Comparison of ENCODE assay signal across 25 mouse cellular contexts in the genomic region with DNA sequence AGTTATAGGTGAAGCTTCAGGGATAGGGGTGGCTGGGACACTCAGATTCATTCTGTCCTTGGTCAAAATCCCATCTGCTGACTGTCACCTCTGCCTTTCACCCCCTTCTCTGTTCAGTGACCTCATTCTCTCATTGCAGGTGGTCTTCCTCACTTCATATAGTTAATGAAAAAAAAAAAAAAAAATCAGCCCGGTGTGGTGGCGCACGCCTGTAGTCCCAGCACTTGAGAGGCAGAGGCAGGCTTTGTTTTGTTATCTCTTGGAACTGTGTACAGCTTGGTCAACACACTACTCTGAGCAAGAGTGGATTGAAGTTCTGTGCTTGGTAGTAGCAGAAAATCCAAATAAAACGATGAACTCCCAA. TPM values are rescaled to one million over a fixed set of nuclear protein-coding genes. Genes with fewer than 3 reads are reported as not detected.
A peak's percentile ranks its signal among the peaks of the same experiment; 100 is the strongest.
DNase-seq lines count a peak whose midpoint lies in the region; ATAC-seq and TF ChIP-seq lines count a peak whose summit lies in the region.
"Had no signal": no experiment of that assay in that cellular context is flagged by ENCODE, and none has a peak within 500 bp of the region (broad histone marks: within the 10 kb centered on the region; RNA-seq: fewer than 3 reads in every experiment).

No protein-coding gene starts in this region.

- H3K4me3 ChIP-seq in neural tube, embryonic 13.5 days, result no peak overlapping the region
- no peak overlapping the region for H3K4me3 ChIP-seq in ES-Bruce4 (ENCODE audit: low read depth, low read length)
- no peak overlapping the region; a peak in 2 of 4 replicates for H3K4me3 ChIP-seq in ES-E14 (ENCODE audit: insufficient read depth in 1 of 2, low read depth in 1 of 2, low read length in 2 of 2, poor library complexity in 1 of 2, severe bottlenecking in 1 of 2)
- H3K4me3 ChIP-seq in midbrain, embryonic 13.5 days (replicated peaks), result no peak overlapping the region
- H3K4me3 ChIP-seq: embryonic facial prominence, embryonic 13.5 days; embryonic facial prominence, embryonic 15.5 days; erythroblast, embryonic 14.5 days; forebrain, embryonic 10.5 days; forebrain, embryonic 12.5 days had no signal

- no peak for TF ChIP-seq EP300 in ES-Bruce4 (IDR thresholded peaks at IDR 0.05; ENCODE audit: insufficient read depth, low read depth, low read length)

- H3K27ac ChIP-seq in neural tube, embryonic 13.5 days (replicated peaks), result no peak overlapping the region
- H3K27ac ChIP-seq in ES-Bruce4 (ENCODE audit: insufficient read depth, low read length), result peak overlapping the region; percentile 99
- H3K27ac ChIP-seq in ES-E14 (ENCODE audit: insufficient read depth, low read depth, low read length, poor library complexity, severe bottlenecking), result peak overlapping the region; percentile 98
- no peak overlapping the region for H3K27ac ChIP-seq in midbrain, embryonic 13.5 days
- H3K27ac ChIP-seq: embryonic facial prominence, embryonic 13.5 days; embryonic facial prominence, embryonic 15.5 days; forebrain, embryonic 10.5 days; forebrain, embryonic 12.5 days had no signal

- no peak overlapping the region for H3K4me2 ChIP-seq in neural tube, embryonic 13.5 days
- H3K4me2 ChIP-seq in midbrain, embryonic 13.5 days (replicated peaks), result no peak overlapping the region
- H3K4me2 ChIP-seq: embryonic facial prominence, embryonic 13.5 days; embryonic facial prominence, embryonic 15.5 days; forebrain, embryonic 12.5 days had no signal

- no peak for DNase-seq in neural tube, embryonic 10.5 days (ENCODE audit: extremely low spot score, low spot score)
- DNase-seq in ES-E14 (ENCODE audit: low read depth, low spot score), result no peak
- DNase-seq in cerebellum, adult 11-12 months, result no peak
- no peak for DNase-seq in gastrocnemius, adult 18-20 months (ENCODE audit: low spot score)
- DNase-seq: adrenal gland, adult 8-10 months; adrenal gland, postnatal 14 days; adrenal gland, postnatal 36 days; cerebellum, adult 18-20 months; cerebellum, adult 8-10 months; cerebellum, adult 9-11 months; cerebellum, postnatal 14 days; cerebellum, postnatal 36 days; embryo, embryonic 11 days had no signal

- no peaks in the 10 kb centered on the region for H3K27me3 ChIP-seq in neural tube, embryonic 13.5 days
- no peaks in the 10 kb centered on the region for H3K27me3 ChIP-seq in ES-Bruce4 (ENCODE audit: control insufficient read depth, insufficient read depth, low read length, poor library complexity, severe bottlenecking)
- no peaks in the 10 kb centered on the region for H3K27me3 ChIP-seq in midbrain, embryonic 13.5 days
- H3K27me3 ChIP-seq: embryonic facial prominence, embryonic 13.5 days; embryonic facial prominence, embryonic 15.5 days; forebrain, embryonic 12.5 days had no signal

- H3K36me3 ChIP-seq in neural tube, embryonic 13.5 days, result no peaks in the 10 kb centered on the region
- no peaks in the 10 kb centered on the region for H3K36me3 ChIP-seq in ES-Bruce4 (ENCODE audit: control insufficient read depth, insufficient read depth, low read length, poor library complexity, severe bottlenecking)
- no peaks in the 10 kb centered on the region for H3K36me3 ChIP-seq in ES-E14 (ENCODE audit: control insufficient read depth, insufficient read depth, low read length, poor library complexity, severe bottlenecking)
- H3K36me3 ChIP-seq in midbrain, embryonic 13.5 days, result no peaks in the 10 kb centered on the region
- H3K36me3 ChIP-seq: embryonic facial prominence, embryonic 13.5 days; embryonic facial prominence, embryonic 15.5 days; forebrain, embryonic 10.5 days; forebrain, embryonic 12.5 days had no signal

- TF ChIP-seq POLR2A in ES-Bruce4 (IDR thresholded peaks at IDR 0.05; ENCODE audit: insufficient read depth, low read length), result no peak

- WGBS in neural tube, embryonic 13.5 days, result 79% methylated on average over 4 of the region's 4 CpGs
- 79% methylated on average over 4 of the region's 4 CpGs for WGBS in midbrain, embryonic 13.5 days

- in situ Hi-C loops in ES-E14 (cut with MboI; ENCODE audit: low sequenced_read_pairs in 2 of 2, unreplicated experiment in 2 of 2), result no loop called here

- H3K4me1 ChIP-seq in neural tube, embryonic 13.5 days (replicated peaks), result no peaks in the 10 kb centered on the region
- H3K4me1 ChIP-seq in ES-Bruce4 (ENCODE audit: control insufficient read depth, insufficient read depth, low read length) (no peaks in the 10 kb centered on the region), ES-E14 (ENCODE audit: control insufficient read depth in 2 of 2, insufficient read depth in 2 of 2, low read length in 2 of 2, poor library complexity in 1 of 2) (peaks cover 16 to 22% of the 10 kb centered on the region in 2 experiments)
- H3K4me1 ChIP-seq in midbrain, embryonic 13.5 days (replicated peaks), result no peaks in the 10 kb centered on the region
- H3K4me1 ChIP-seq: embryonic facial prominence, embryonic 13.5 days; embryonic facial prominence, embryonic 15.5 days; forebrain, embryonic 10.5 days; forebrain, embryonic 12.5 days had no signal

- ATAC-seq in neural tube, embryonic 13.5 days (ENCODE audit: low read depth), result 0 out of 2 replicates have a peak, but pooled peaks have one; percentile 26
- no peak for ATAC-seq in midbrain, embryonic 13.5 days
- ATAC-seq: activated CD4-positive, CD25-positive, alpha-beta regulatory T cell, adult 4 months; forebrain, embryonic 14.5 days; forebrain, embryonic 16.5 days had no signal

- no peak overlapping the region for H3K9ac ChIP-seq in neural tube, embryonic 13.5 days
- H3K9ac ChIP-seq in ES-Bruce4 (ENCODE audit: low read depth, poor library complexity, severe bottlenecking) (peak overlapping the region; percentile 56; the same call in 1 of the 2 replicates), ES-E14 (ENCODE audit: insufficient read depth, low read depth, low read length, poor library complexity, severe bottlenecking) (0 out of 2 replicates have a peak overlapping the region, but pooled peaks have one; percentile 52)
- no peak overlapping the region for H3K9ac ChIP-seq in midbrain, embryonic 13.5 days (replicated peaks)
- H3K9ac ChIP-seq: embryonic facial prominence, embryonic 13.5 days; embryonic facial prominence, embryonic 15.5 days; forebrain, embryonic 12.5 days had no signal

- no peaks in the 10 kb centered on the region for H3K9me3 ChIP-seq in neural tube, embryonic 13.5 days
- H3K9me3 ChIP-seq in ES-Bruce4 (replicated peaks; ENCODE audit: control insufficient read depth, insufficient read depth, low read length, poor library complexity, severe bottlenecking) (peaks cover 19% of the 10 kb centered on the region), ES-E14 (ENCODE audit: control insufficient read depth, insufficient read depth, low read depth, low read length) (no peaks in the 10 kb centered on the region)
- H3K9me3 ChIP-seq in midbrain, embryonic 13.5 days, result no peaks in the 10 kb centered on the region
- H3K9me3 ChIP-seq: embryonic facial prominence, embryonic 13.5 days; embryonic facial prominence, embryonic 15.5 days; forebrain, embryonic 10.5 days; forebrain, embryonic 12.5 days had no signal

- TF ChIP-seq CTCF in ES-Bruce4 (IDR thresholded peaks at IDR 0.05; ENCODE audit: low read depth, low read length), result no peak

TF ChIP-seq in ES-E14, 5 proteins besides CTCF, POLR2A, EP300 and RAD21:
- TF ChIP-seq HCFC1 (IDR thresholded peaks at IDR 0.05; ENCODE audit: borderline replicate concordance, insufficient read depth, low read length) (no peak), MAFK (IDR thresholded peaks at IDR 0.05; ENCODE audit: insufficient read depth, low read depth, low read length) (no peak), ZC3H11A (IDR thresholded peaks at IDR 0.05; ENCODE audit: borderline replicate concordance, low read depth, low read length) (no peak), ZNF384 (IDR thresholded peaks at IDR 0.05; ENCODE audit: low read depth, low read length) (peak; percentile 96), CHD2 (IDR thresholded peaks at IDR 0.05; ENCODE audit: low read depth, low read length) (no peak)
TF ChIP-seq in ES-E14: peak in this region for 1.

RNA-seq across cellular contexts. Expression of a gene that starts 44.5 kb away (rescaled TPM):
- polyA plus RNA-seq in neural tube, embryonic 13.5 days (2015; fragmentation: Nextera tagmentation; extraction: Ambion mirVana), result 4.8 TPM in 2 replicates
- polyA plus RNA-seq in ES-Bruce4 (2011; ENCODE audit: insufficient read depth, insufficient read length, low read depth, missing spikeins), result 157 and 164 TPM in 2 replicates
- 33.5 and 36.4 TPM in 2 replicates for total RNA-seq in ES-E14 (2012; rRNA removed)
- polyA plus RNA-seq in midbrain, embryonic 13.5 days (2015; fragmentation: Nextera tagmentation; extraction: Ambion mirVana), result 2.6 and 4.0 TPM in 2 replicates
- total RNA-seq in gastrocnemius, adult 18-20 months (2021), result 1 to 10 TPM; 1.1 TPM
- total RNA-seq: common myeloid progenitor, adult 5-6 weeks had no signal
- polyA plus RNA-seq: activated CD4-positive, CD25-positive, alpha-beta regulatory T cell, adult 4 months had no signal

Comparison
In these comparisons a context has a peak if more than half of its experiments do, and no peak if none do; other contexts are left out.
1. H3K27ac ChIP-seq: peak in ES-Bruce4 (single experiment) and ES-E14 (single experiment); none in neural tube, embryonic 13.5 days (single experiment) and midbrain, embryonic 13.5 days (single experiment).
2. H3K9ac ChIP-seq: peak in ES-Bruce4 (single experiment) and ES-E14 (single experiment); none in neural tube, embryonic 13.5 days (single experiment) and midbrain, embryonic 13.5 days (single experiment).
3. RNA of a gene that starts 44.5 kb away (polyA plus RNA-seq): 157 to 164 TPM in ES-Bruce4; 4.8 TPM in neural tube, embryonic 13.5 days and 2.6 to 4.0 TPM in midbrain, embryonic 13.5 days; every median in the first group is over 10 times any median in the second.